Mouse (Mus musculus) layer of hippocampus, adult 9-10 months (tissue): Measurements from ENCODE around the gene Nfu1.

ENCODE experiments used
- DNase-seq: peaks from one replicate; pipeline ENCODE4 v3.0.0; 2022; ENCODE audit warnings: low spot score

Gene Nfu1

DNA sequence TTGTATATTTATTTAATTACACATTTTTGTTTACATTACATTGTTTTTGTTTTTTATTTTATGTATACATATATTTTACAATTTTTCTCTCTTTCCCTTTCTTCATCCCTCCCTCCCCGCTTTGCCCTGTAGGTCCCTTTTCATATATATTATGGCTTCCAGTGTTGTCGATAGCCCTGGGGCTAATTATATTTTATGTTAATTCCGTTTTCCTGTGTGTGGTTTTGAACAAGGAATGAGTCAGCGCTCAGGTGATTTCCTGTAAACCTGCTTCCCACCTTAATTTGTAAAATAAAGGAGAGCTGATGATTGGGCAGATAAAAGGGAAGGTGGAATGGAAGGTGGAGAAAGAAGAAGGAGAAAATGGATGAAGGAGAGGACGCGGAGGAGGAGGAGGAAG, at the start of gene Nfu1:
Nfu1 (plus strand) TSS at position 350 of the 400 bp plus-strand sequence.
- no peak for DNase-seq

- DNase-seq, result no peak
These were observed 44.9 kb upstream of the Nfu1 start for GRCm38 (mm10) chr6:86963987-86964685.

GRCm38 (mm10) chr6:86967166-86967565, 41.9 kb upstream of the Nfu1 start:
- DNase-seq, result no peak

DNA sequence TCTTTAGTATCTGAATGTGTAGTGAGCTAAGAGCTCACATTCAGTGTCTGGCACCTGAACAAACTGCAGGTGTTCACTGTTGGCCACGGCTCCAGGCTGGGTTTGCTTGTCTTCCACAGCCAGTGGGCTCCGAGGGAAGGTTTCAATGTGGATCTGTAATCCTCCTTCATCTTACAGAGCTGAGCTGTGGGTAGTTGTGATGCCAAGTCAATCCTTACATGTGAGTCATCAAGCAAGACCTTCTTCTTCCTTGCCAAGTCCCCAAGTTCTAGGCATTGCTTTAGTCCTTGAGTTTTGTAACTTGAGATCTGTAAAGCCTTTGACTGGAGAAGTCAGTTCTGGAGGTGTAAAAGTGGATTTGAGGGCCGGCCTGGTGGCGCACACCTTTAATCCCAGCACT, 35.1 kb upstream of the Nfu1 start:
- no peak for DNase-seq

GRCm38 (mm10) chr6:86978156-86978908, 30.7 kb upstream of the Nfu1 start:
- DNase-seq, result no peak

DNA sequence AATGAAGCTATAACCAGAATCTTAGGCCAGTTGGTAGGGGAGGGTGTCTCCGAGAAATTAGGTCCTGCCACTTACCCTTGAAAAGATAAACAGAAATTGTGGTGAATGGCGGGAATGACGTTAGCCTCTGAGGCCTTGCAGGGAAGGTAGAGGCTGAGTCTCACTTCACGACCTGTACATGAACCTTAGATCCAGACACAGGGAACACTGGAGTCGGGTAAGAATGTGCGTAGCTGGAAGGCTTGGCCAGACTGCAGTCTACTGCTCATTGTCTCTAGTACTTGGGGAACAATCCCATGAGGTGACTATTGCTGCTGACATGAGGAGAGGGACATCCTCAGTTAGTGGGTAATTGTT, 30.1 kb upstream of the Nfu1 start:
- DNase-seq, result no peak

GRCm38 (mm10) chr6:86981206-86981605, 27.8 kb upstream of the Nfu1 start:
- DNase-seq, result no peak

- DNase-seq, result no peak
These were observed 23.5 kb upstream of the Nfu1 start for GRCm38 (mm10) chr6:86985314-86986106.

- no peak for DNase-seq
These were observed 19.5 kb upstream of the Nfu1 start for GRCm38 (mm10) chr6:86989576-86989975.

- DNase-seq, result no peak
These were observed 18.0 kb upstream of the Nfu1 start for GRCm38 (mm10) chr6:86991041-86991440.

- no peak for DNase-seq
These were observed 16.7 kb upstream of the Nfu1 start for GRCm38 (mm10) chr6:86992349-86992748.

DNA sequence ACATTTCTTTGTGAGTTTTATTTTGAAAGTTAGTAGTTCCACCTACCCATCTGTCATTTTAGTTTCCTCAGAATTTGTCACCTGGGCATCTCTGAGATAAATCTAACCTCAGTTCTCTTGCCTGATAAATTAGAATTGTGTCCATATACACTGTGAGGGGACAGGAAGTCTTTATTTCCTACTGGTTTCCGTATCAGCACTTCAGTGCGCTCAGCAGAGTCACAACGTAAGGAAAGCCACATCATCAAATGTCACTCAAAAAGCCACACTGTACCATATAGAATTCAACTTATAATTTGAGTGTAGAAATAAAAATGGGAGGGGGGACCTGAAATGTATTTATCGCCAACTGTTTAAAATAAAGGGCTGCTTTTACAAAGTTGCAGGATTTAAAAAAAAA, 14.8 kb upstream of the Nfu1 start:
- DNase-seq, result no peak

GRCm38 (mm10) chr6:86996629-86997307, 12.3 kb upstream of the Nfu1 start:
- no peak for DNase-seq

DNA sequence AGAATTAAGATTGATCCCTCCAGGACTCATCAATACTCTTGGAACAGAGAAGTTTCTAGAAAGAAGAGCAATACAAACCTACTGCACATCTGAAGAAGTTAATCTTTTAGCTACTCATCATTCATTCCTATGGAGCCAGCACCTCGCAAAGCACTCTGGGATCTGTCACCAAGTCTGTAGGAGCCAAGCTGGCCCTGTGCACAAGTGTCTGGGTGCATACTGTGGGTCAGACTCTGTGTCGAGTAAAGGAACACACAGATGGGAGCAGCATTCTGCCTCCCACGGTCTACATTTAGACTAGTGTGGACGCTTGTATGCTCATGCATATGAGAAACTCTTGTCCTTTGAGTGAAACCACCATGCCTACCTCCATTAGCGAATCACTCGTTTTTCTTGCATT, 11.7 kb upstream of the Nfu1 start:
- no peak for DNase-seq

DNA sequence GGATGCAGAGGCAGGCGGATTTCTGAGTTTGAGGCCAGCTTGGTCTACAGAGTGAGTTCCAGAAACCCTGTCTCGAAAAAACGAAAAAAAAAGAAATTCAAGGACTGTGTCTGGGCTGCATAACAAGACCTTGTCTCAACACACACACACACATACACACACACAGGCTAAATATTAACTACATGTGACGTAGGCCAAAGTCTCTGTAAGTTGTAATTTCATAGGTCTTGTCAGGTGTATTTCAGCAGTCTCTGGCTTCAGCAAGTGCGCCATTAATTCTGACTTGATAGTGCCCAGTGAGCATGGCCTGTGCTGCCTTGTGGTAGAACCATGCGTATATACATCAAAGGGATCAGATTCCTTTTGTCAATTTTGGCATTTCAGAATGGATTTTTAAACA, 7.0 kb upstream of the Nfu1 start:
- DNase-seq, result no peak

DNA sequence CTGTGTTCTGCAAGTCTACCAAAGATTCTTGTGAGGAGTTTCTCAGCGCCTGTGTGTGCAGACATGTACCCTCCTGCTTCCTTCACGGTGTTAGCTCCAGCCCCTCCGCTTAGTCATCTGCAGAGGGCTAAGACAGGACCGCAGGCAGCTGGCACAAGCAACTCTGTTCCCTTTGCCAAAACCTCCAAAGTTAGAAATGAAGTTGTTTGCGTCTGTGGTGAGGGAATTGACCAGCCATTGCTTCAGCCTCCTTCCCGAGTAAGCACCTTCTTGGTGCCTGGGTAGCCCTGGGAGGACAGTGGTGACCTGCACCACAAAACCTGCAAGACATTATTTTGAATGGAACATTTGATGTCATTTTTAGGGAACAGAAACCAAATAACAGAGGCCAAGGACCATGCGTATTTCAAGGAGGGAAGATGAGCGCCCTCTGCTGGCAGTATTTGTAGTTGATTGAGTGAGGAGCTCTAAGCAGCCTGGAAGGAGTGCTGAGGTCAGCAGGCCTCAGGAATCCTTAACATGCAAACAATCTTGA, 6.4 kb upstream of the Nfu1 start:
- peak; percentile 87 for DNase-seq

- no peak for DNase-seq
These were observed 4.9 kb upstream of the Nfu1 start for GRCm38 (mm10) chr6:87004099-87004498.

DNA sequence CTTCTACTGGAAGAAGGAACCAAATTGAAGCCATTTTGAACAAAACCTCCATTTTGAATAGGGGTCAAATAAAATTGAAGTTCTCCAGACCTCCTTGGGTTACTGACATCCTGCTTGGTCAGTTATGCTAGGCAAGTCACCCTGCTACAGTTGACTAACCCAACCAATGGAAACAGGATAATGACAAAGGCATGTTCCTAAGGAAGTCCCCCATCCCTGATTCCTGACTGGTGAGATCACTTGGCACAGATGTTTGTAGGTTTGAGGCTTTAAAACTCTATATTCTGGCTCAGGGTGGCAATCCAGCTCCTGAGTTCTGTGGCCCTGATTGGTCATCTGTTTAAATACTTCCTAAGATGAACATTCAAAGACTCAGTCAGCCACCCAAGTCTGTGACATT, 3.5 kb upstream of the Nfu1 start:
- DNase-seq, result no peak

- peak; percentile 83 for DNase-seq
These were observed 774 bp downstream of the Nfu1 start for GRCm38 (mm10) chr6:87009692-87010328.

GRCm38 (mm10) chr6:87016916-87017315, 7.9 kb downstream of the Nfu1 start:
- peak; percentile 50 for DNase-seq

DNA sequence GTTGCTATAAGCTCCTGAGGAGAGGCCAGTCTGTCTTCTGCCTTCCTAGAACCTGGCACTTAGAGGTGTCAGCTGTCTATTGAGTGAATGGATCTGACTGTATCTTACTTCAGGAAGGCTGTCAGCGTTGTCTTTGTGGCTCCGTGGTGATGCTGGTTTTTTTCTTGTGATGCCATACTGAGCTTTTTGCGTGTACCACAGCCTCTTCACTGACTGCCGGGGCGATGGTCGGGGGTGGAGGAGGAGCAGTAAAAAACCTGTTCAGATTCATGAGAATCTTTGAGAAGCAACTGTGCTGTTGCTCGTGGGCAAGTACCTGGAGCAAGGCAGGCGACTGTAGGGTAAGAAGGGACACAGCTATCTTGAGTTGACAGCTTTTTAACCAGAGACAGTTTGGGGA, 9.8 kb downstream of the Nfu1 start:
- DNase-seq, result no peak

- DNase-seq, result no peak
These were observed 12.8 kb downstream of the Nfu1 start for GRCm38 (mm10) chr6:87021791-87022190.
